Mouse (Mus musculus) CH12.LX (cell line): Measurements from ENCODE around the gene Btbd7. TPM values are rescaled to one million over a fixed set of nuclear protein-coding genes. Genes with fewer than 3 reads are reported as not detected.

Source experiments
- DNase-seq: peaks from one replicate; pipeline ENCODE4 v3.0.0-alpha.2; 2013; ENCODE audit errors: extremely low read depth
- H3K27ac ChIP-seq: 2 replicates; pipeline ENCODE4 v1.5.1; 2012; ENCODE audit warnings: low read depth, mild to moderate bottlenecking, control low read depth, moderate library complexity; ENCODE audit not compliant: insufficient read depth
- H3K27me3 ChIP-seq: replicated peaks from 2 replicates; pipeline ENCODE3; 2012; ENCODE audit warnings: inconsistent platforms
- H3K36me3 ChIP-seq, 2 experiments: replicated peaks in 1 of 2; 2 replicates each; pipeline versions ENCODE3 to v1.6.1; 2012; ENCODE audit warnings: inconsistent platforms in 1 of 2, low read length in 1 of 2, mild to moderate bottlenecking in 1 of 2, mixed read lengths in 1 of 2, moderate library complexity in 1 of 2; ENCODE audit not compliant: control insufficient read depth in 1 of 2, insufficient read depth in 1 of 2
- H3K4me1 ChIP-seq, 2 experiments: 2 replicates each; pipeline ENCODE4 v1.6.1; 2012; ENCODE audit warnings: inconsistent platforms in 1 of 2, moderate library complexity in 1 of 2; ENCODE audit not compliant: insufficient read depth in 2 of 2, control insufficient read depth in 1 of 2
- H3K4me2 ChIP-seq: 2 replicates; pipeline ENCODE4 v1.6.1; 2012; ENCODE audit warnings: low read depth, mild to moderate bottlenecking, control low read depth; ENCODE audit not compliant: poor library complexity, insufficient read depth, severe bottlenecking
- H3K4me3 ChIP-seq, 3 experiments: fragments of 150-350 bp in 1 of 3; sonication (generic) in 1 of 3; replicated peaks in 1 of 3; 2 replicates each; pipeline versions ENCODE3 to v1.5.1; 2011 to 2012; ENCODE audit warnings: low read depth in 2 of 3, low read length in 2 of 3, mild to moderate bottlenecking in 2 of 3, moderate library complexity in 2 of 3, control low read depth in 1 of 3, improper control_type of control experiment in 1 of 3, inconsistent platforms in 1 of 3, mixed read lengths in 1 of 3; ENCODE audit not compliant: poor library complexity in 1 of 3
- H3K79me2 ChIP-seq: replicated peaks from 2 replicates; pipeline ENCODE4 v1.6.1; 2012; ENCODE audit warnings: mild to moderate bottlenecking, moderate library complexity; ENCODE audit not compliant: control insufficient read depth, poor library complexity, insufficient read depth, severe bottlenecking; ENCODE audit errors: extremely low read depth
- H3K9ac ChIP-seq: 2 replicates; pipeline ENCODE4 v1.6.1; 2012; ENCODE audit warnings: low read depth, mild to moderate bottlenecking, control low read depth, moderate library complexity; ENCODE audit not compliant: insufficient read depth
- H3K9me3 ChIP-seq: replicated peaks from 2 replicates; pipeline ENCODE3; 2012; ENCODE audit warnings: low read length, inconsistent platforms, mixed read lengths
- CTCF ChIP-seq, 2 experiments: IDR thresholded peaks in 1 of 2; conservative IDR thresholded peaks in 1 of 2; 2 replicates each; pipeline ENCODE4 v1.5.1; 2011 to 2012; ENCODE audit warnings: low read depth in 2 of 2, low read length in 2 of 2, improper control_type of control experiment in 1 of 2, inconsistent platforms in 1 of 2, mild to moderate bottlenecking in 1 of 2, moderate library complexity in 1 of 2
- ELF1 ChIP-seq: IDR thresholded peaks from 2 replicates; pipeline ENCODE4 v1.6.1; 2014; ENCODE audit warnings: low read depth, mild to moderate bottlenecking, inconsistent platforms, low read length, improper control_type of control experiment
- HCFC1 ChIP-seq: IDR thresholded peaks from 2 replicates; pipeline ENCODE4 v1.6.1; 2012; ENCODE audit warnings: low read depth, mild to moderate bottlenecking, inconsistent platforms, low read length, improper control_type of control experiment
- JUN ChIP-seq: IDR thresholded peaks from 2 replicates; pipeline ENCODE4 v1.6.1; 2011; ENCODE audit warnings: low read depth, mild to moderate bottlenecking, low read length, improper control_type of control experiment, moderate library complexity; ENCODE audit not compliant: insufficient read depth
- JUND ChIP-seq: conservative IDR thresholded peaks from 2 replicates; pipeline ENCODE4 v1.6.1; 2011; ENCODE audit warnings: low read depth, low read length, improper control_type of control experiment
- KAT2A ChIP-seq: IDR thresholded peaks from 2 replicates; pipeline ENCODE4 v1.6.1; 2012; ENCODE audit warnings: low read length, improper control_type of control experiment, inconsistent platforms; ENCODE audit not compliant: insufficient replicate concordance
- MAFK ChIP-seq: IDR thresholded peaks from 2 replicates; pipeline ENCODE4 v1.6.1; 2011; ENCODE audit warnings: low read length, improper control_type of control experiment; ENCODE audit not compliant: insufficient replicate concordance
- MAZ ChIP-seq: IDR thresholded peaks from 2 replicates; pipeline ENCODE4 v1.6.1; 2012; ENCODE audit warnings: low read depth, mild to moderate bottlenecking, inconsistent platforms, low read length, improper control_type of control experiment, moderate library complexity
- MXI1 ChIP-seq: IDR thresholded peaks from 2 replicates; pipeline ENCODE4 v1.6.1; 2011; ENCODE audit warnings: mild to moderate bottlenecking, low read depth, low read length, improper control_type of control experiment
- MYC ChIP-seq: IDR thresholded peaks from 2 replicates; pipeline ENCODE4 v1.6.1; 2011; ENCODE audit warnings: low read depth, mild to moderate bottlenecking, improper control_type of control experiment, low read length
- NELFE ChIP-seq: IDR thresholded peaks from 2 replicates; pipeline ENCODE4 v1.6.1; 2011; ENCODE audit warnings: low read depth, low read length, improper control_type of control experiment
- NRF1 ChIP-seq: IDR thresholded peaks from 2 replicates; pipeline ENCODE4 v1.6.1; 2014; ENCODE audit warnings: low read depth, mild to moderate bottlenecking, inconsistent platforms, low read length, improper control_type of control experiment, moderate library complexity
- PAX5 ChIP-seq: IDR thresholded peaks from 2 replicates; pipeline ENCODE4 v1.6.1; 2012; ENCODE audit warnings: low read length, inconsistent platforms, mixed read lengths
- POLR2AphosphoS2 ChIP-seq: IDR thresholded peaks from 2 replicates; pipeline ENCODE4 v1.6.1; 2011; ENCODE audit warnings: low read depth, low read length, improper control_type of control experiment
- USF2 ChIP-seq: conservative IDR thresholded peaks from 2 replicates; pipeline ENCODE4 v1.6.1; 2011; ENCODE audit warnings: low read depth, low read length, improper control_type of control experiment
- ZKSCAN1 ChIP-seq: IDR thresholded peaks from 2 replicates; pipeline ENCODE4 v1.6.1; 2012; ENCODE audit warnings: low read depth, inconsistent platforms, low read length, improper control_type of control experiment, borderline replicate concordance
- dilution Hi-C: fragments of 300-500 bp; cut with MboI; formaldehyde crosslinking; loops from 2 replicates; pipeline ENCODE4 v1.14.3; 2020; ENCODE audit warnings: low sequenced_read_pairs; ENCODE audit not compliant: extremely low pct_unique_long_range_greater_than_20kb, extremely low pct_ligation_motif_present
- in situ Hi-C: fragments of 300-500 bp; cut with MboI; formaldehyde crosslinking; loops from 3 replicates; pipeline ENCODE4 v1.14.3; 2019; ENCODE audit warnings: low sequenced_read_pairs, low pct_ligation_motif_present, low pct_unique_long_range_greater_than_20kb, mixed read lengths
- polyA plus RNA-seq: library from polyadenylated mRNA; unstranded; fragments of >175 nt; gene quantifications from 2 replicates; pipeline ENCODE4 v1.2.1, GENCODE M21; 2012; ENCODE audit warnings: low read depth; ENCODE audit not compliant: insufficient read length
- total RNA-seq, 2 experiments: library from RNA; depleted of rRNA; stranded (reverse); fragments of 300-350 nt in 1 of 2; fragments of >200 nt in 1 of 2; gene quantifications; 2 replicates each; pipeline ENCODE4 v1.2.3; 2012 to 2014

Gene Btbd7
- total and polyA plus RNA-seq, 3 experiments: 3.6 to 7.2 (median 5.1) TPM

DNA sequence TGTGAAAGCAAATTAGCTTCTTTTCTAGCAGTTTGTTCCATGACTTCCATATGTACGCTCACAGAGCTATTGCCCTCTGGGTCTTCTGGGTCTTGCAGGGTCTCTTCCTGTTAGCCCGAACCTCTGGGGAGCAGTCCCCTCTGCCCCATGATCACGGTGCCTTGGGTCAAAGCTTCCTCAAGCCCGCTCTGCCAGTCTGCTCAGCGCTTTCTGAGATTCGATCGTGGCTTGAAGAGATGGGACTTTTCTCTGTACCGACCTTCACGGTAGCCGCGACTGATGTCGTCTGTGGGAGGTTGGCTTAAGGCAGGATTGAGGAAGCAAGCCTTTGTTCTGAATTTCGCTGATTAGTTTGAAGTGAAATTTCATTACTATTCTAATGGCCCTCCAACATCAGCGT is 102.2 kb downstream of the Btbd7 start:
- Histone ChIP-seq H3K36me3 (peaks cover 57 to 79% of the 10 kb centered on the region in 2 experiments), H3K27me3 (no peaks in the 10 kb centered on the region), H3K9ac (no peak overlapping the region), H3K4me3 (no peak overlapping the region), H3K4me1 (peaks cover 0 to 4% of the 10 kb centered on the region in 2 experiments; a peak in 2 of 4 replicates), H3K9me3 (peaks cover 2% of the 10 kb centered on the region), H3K79me2 (no peaks in the 10 kb centered on the region), H3K27ac (no peak overlapping the region), H3K4me2 (no peak overlapping the region)
- TF ChIP-seq JUND: no peak
- no peak for TF ChIP-seq HCFC1
- TF ChIP-seq NRF1: no peak
- TF ChIP-seq USF2: no peak
- TF ChIP-seq MXI1: no peak
- DNase-seq: no peak
- dilution Hi-C loops: no loop called here
- in situ Hi-C loops: no loop called here

DNA sequence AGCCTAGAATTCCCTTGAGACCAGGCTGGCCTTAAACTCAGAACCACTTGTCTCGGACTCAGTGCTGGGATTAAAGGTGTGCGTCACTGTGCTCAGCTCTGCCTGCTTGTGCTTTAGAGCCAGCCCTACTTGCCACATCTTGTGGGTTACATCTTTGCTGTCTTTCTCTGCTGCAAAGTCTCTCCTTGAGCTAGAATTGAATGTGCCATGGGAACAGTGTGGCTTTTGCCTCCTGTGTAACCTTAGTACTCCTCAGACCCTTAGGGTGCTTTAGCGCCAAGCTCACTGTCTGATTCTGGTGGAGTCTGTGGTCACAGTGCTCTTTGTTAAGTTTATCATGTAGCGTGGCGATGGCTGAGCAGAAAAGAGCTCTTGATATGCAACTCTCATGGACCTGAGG is 105.6 kb downstream of the Btbd7 start:
- H3K27me3 ChIP-seq: no peaks in the 10 kb centered on the region
- H3K36me3 ChIP-seq: peaks cover 78 to 95% of the 10 kb centered on the region in 2 experiments
- dilution Hi-C loops: no loop called here
- no peak overlapping the region for H3K4me2 ChIP-seq
- no peak for DNase-seq
- H3K9ac ChIP-seq: no peak overlapping the region
- no peaks in the 10 kb centered on the region for H3K79me2 ChIP-seq
- peaks cover 0 to 4% of the 10 kb centered on the region in 2 experiments; a peak in 2 of 4 replicates for H3K4me1 ChIP-seq
- peaks cover 2% of the 10 kb centered on the region for H3K9me3 ChIP-seq
- no peak overlapping the region for H3K27ac ChIP-seq
- in situ Hi-C loops: no loop called here
- no peak overlapping the region for H3K4me3 ChIP-seq
- no peak for TF ChIP-seq ELF1
- no peak for TF ChIP-seq MYC
- no peak for TF ChIP-seq ZKSCAN1
- no peak for TF ChIP-seq MXI1
- no peak for TF ChIP-seq POLR2AphosphoS2
- TF ChIP-seq PAX5: no peak
- TF ChIP-seq JUN: no peak
- TF ChIP-seq KAT2A: no peak
- TF ChIP-seq CTCF (conservative IDR thresholded peaks at IDR 0.05 in 1 of 2, IDR thresholded peaks at IDR 0.05 in 1 of 2; ENCODE audit: low read depth in 2 of 2, low read length in 2 of 2): no peak
- TF ChIP-seq MAZ: no peak
- TF ChIP-seq NELFE: no peak

DNA sequence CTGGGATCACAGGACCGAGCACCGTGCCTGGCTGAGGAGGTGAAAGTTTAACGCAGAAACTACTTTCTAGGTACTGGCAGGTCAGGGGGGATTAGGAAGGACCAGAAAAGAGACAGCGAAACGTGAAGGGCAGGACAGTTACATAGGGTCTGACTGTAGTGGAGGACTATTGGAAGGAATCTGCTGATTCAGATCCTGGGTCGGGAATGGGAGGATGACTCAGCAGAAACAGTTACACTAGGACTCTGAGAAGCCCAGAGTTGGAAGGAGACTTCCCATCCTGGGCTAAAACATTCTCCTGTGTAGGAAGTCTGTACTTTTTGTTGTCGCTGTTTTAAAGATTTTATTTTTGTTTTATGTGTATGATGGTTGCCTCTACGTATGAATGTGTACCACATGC is 106.7 kb downstream of the Btbd7 start:
- in situ Hi-C loops (no loop called here), dilution Hi-C loops (no loop called here)
- TF ChIP-seq MAFK (peak; percentile 21; the same call in 1 of the 2 replicates), NELFE (no peak)
- Histone ChIP-seq H3K27ac (no peak overlapping the region), H3K9me3 (peaks cover 2% of the 10 kb centered on the region), H3K4me2 (no peak overlapping the region), H3K79me2 (no peaks in the 10 kb centered on the region), H3K27me3 (no peaks in the 10 kb centered on the region), H3K9ac (no peak overlapping the region), H3K36me3 (peaks cover 74 to 94% of the 10 kb centered on the region in 2 experiments), H3K4me3 (no peak overlapping the region), H3K4me1 (peaks cover 0 to 3% of the 10 kb centered on the region in 2 experiments; a peak in 1 of 4 replicates)
- no peak for DNase-seq
